Mouse (Mus musculus): Measurements from ENCODE around the gene Agpat1. TPM values are rescaled to one million over a fixed set of nuclear protein-coding genes. Genes with fewer than 3 reads are reported as not detected.

Agpat1 gene
- polyA plus RNA-seq, 1 experiment from 2014 or later = 88.6 TPM

DNA sequence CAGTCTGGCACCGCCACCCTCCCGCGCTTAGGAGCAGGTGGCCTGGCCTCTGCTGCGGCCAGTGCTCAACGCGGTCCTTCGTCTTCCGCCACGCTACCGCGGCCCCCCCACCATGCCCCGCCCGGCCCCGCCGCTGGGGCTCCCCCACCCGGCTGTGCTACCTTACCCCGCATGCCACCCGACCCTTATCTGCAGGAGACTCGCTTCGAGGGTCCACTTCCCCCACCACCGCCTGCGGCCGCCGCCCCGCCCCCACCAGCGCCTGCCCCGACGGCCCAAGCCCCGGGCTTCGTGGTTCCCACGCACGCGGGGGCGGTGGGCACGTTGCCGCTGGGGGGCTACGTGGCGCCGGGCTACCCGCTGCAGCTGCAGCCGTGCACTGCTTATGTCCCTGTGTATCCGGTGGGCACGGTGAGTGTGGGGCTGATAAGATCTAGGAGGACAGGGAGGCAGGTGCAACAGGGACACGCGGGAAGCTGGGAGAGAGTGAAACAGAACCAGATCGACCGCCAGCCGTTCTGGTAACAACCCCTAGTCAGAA, 26.8 kb downstream of the Agpat1 start:
- no peak for DNase-seq (ENCODE audit: low spot score)
- 4% methylated on average over 45 of the region's 48 CpGs for WGBS
- H3K4me1 ChIP-seq (ENCODE audit: control insufficient read depth, insufficient read depth, low read length) = peaks cover 40% of the 10 kb centered on the region

DNA sequence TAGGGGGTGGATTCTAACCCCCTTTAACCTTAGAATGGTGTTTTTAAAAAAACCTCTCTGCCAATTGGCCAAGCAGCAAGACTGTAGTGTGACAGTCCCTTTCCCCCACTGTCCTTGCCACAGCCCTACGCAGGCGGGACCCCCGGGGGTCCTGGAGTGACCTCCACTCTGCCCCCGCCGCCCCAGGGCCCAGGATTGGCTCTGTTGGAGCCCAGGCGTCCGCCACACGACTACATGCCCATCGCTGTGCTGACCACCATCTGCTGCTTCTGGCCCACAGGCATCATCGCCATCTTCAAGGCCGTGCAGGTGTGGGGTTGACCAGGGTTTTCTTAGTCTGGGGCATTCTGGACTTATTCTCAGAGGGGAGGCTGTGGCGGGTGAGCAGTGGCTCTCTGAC, 27.6 kb downstream of the Agpat1 start:
- H3K4me3 ChIP-seq (ENCODE audit: low read depth, low read length) = peak overlapping the region; percentile 25
- peak overlapping the region; percentile 41 for H3K9ac ChIP-seq (ENCODE audit: low read length)
- H3K27me3 ChIP-seq (replicated peaks; ENCODE audit: control insufficient read depth, insufficient read depth, low read length) = peaks cover 20% of the 10 kb centered on the region
- DNase-seq (ENCODE audit: low spot score) = no peak
- no peak for ATAC-seq
- peaks cover 34% of the 10 kb centered on the region for H3K4me1 ChIP-seq (ENCODE audit: control insufficient read depth, insufficient read depth, low read length)
- H3K27ac ChIP-seq (ENCODE audit: low read depth, low read length) = no peak overlapping the region
- H3K36me3 ChIP-seq (ENCODE audit: control insufficient read depth, insufficient read depth, low read length) = no peaks in the 10 kb centered on the region
- H3K4me2 ChIP-seq (ENCODE audit: low read length) = peak overlapping the region; percentile 87
- H3K9me3 ChIP-seq (replicated peaks; ENCODE audit: control insufficient read depth, low read length) = no peaks in the 10 kb centered on the region
- 8% methylated on average over 12 of the region's 12 CpGs for WGBS

More for the DNA sequence above, 26.8 kb downstream of the Agpat1 start:
- Histone ChIP-seq H3K36me3 (ENCODE audit: control insufficient read depth, insufficient read depth, low read length) (no peaks in the 10 kb centered on the region), H3K27me3 (replicated peaks; ENCODE audit: control insufficient read depth, insufficient read depth, low read length) (peaks cover 20% of the 10 kb centered on the region), H3K9ac (ENCODE audit: low read length) (peak overlapping the region; percentile 52), H3K4me2 (ENCODE audit: low read length) (peak overlapping the region; percentile 87), H3K9me3 (replicated peaks; ENCODE audit: control insufficient read depth, low read length) (no peaks in the 10 kb centered on the region), H3K27ac (ENCODE audit: low read depth, low read length) (no peak overlapping the region), H3K4me3 (ENCODE audit: low read depth, low read length) (peak overlapping the region; percentile 71)
- no peak for ATAC-seq

DNA sequence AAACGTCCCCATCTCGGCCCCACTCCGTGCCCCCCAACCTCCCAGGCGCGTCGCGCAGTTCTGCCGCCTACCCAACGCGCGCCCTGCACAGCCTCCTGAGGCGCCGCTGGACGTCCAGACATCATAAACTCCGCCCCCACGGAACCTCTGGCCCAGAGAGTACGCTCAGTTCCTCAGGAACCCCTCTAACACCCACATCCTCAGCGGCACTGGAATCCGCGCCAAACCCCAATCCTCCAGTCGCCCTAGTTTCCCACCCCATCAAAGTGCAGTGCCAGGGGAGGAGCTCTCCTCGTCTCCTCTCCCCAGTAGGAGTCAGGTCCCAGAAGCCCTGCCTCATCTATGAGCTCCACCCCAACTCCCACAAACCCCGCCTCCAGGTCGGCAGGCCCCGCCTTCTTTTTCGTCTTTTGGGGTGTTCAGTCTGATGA, 28.2 kb downstream of the Agpat1 start:
- Histone ChIP-seq H3K4me2 (ENCODE audit: low read length) (peak overlapping the region; percentile 87), H3K9ac (ENCODE audit: low read length) (peak overlapping the region; percentile 41), H3K9me3 (replicated peaks; ENCODE audit: control insufficient read depth, low read length) (no peaks in the 10 kb centered on the region), H3K4me1 (ENCODE audit: control insufficient read depth, insufficient read depth, low read length) (peaks cover 34% of the 10 kb centered on the region), H3K27ac (ENCODE audit: low read depth, low read length) (no peak overlapping the region), H3K36me3 (ENCODE audit: control insufficient read depth, insufficient read depth, low read length) (no peaks in the 10 kb centered on the region), H3K27me3 (replicated peaks; ENCODE audit: control insufficient read depth, insufficient read depth, low read length) (peaks cover 20% of the 10 kb centered on the region), H3K4me3 (ENCODE audit: low read depth, low read length) (peak overlapping the region; percentile 25)
- peak; percentile 18; the same call in 1 of the 2 replicates for ATAC-seq
- DNase-seq (ENCODE audit: low spot score) = peak; percentile 60
- under 1% methylated on average over 26 of the region's 26 CpGs for WGBS

DNA sequence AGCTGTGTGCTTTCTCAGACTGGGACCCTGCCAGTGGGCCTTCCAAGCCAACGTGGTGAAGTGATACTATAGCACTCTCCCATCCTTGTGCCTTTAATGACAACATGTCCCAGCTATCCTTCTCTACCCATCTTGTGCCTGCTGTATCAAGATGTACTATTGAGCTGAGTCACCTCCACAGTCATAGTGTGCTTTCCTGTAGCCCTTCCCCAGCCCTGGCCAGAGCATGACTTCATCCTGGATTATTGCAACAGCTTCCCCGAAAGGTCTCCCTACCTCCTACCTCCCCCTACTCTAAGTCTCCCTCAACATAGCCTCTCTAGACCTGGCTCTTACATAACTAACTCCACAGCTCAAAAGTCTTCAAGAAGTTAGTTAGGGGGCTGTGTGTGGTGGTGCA, 31.6 kb downstream of the Agpat1 start:
- ATAC-seq = no peak
- Histone ChIP-seq H3K4me2 (ENCODE audit: low read length) (no peak overlapping the region), H3K27me3 (replicated peaks; ENCODE audit: control insufficient read depth, insufficient read depth, low read length) (peaks cover 15% of the 10 kb centered on the region), H3K4me3 (ENCODE audit: low read depth, low read length) (no peak overlapping the region), H3K36me3 (ENCODE audit: control insufficient read depth, insufficient read depth, low read length) (no peaks in the 10 kb centered on the region), H3K9ac (ENCODE audit: low read length) (no peak overlapping the region), H3K27ac (ENCODE audit: low read depth, low read length) (no peak overlapping the region), H3K9me3 (replicated peaks; ENCODE audit: control insufficient read depth, low read length) (no peaks in the 10 kb centered on the region), H3K4me1 (ENCODE audit: control insufficient read depth, insufficient read depth, low read length) (peaks cover 13% of the 10 kb centered on the region)
- no peak for DNase-seq (ENCODE audit: low spot score)
- WGBS = 82% methylated on average over 2 of the region's 2 CpGs

DNA sequence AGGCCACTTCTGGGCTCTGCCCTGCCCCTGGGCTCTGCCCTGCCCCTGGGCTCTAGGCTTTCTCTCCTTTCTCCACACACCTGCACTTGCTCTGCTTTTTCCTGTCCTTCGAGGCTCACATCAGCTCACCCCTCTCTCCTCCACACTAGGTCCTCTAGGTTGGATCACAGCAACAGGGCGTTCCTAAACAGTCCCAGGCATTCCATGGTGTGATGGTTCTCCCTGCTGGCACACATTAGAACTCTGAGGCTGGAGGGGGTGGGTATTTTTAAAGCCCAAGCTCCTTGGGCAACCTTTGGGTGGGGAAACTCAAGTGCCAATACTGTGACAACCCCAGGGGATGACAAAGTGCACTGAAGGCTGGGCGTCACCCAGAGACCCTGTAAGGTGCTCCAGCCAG, 33.4 kb downstream of the Agpat1 start:
- H3K4me1 ChIP-seq (ENCODE audit: control insufficient read depth, insufficient read depth, low read length) = peaks cover 6% of the 10 kb centered on the region
- H3K27ac ChIP-seq (ENCODE audit: low read depth, low read length) = no peak overlapping the region
- 65% methylated on average over 3 of the region's 3 CpGs for WGBS
- ATAC-seq (no peak), DNase-seq (ENCODE audit: low spot score) (no peak)
- 0 out of 2 replicates have a peak, but pooled peaks cover 2% of the 10 kb centered on the region for H3K27me3 ChIP-seq (replicated peaks; ENCODE audit: control insufficient read depth, insufficient read depth, low read length)
- H3K36me3 ChIP-seq (ENCODE audit: control insufficient read depth, insufficient read depth, low read length) = no peaks in the 10 kb centered on the region
- H3K9ac ChIP-seq (ENCODE audit: low read length) = no peak overlapping the region; the same call in 1 of the 2 replicates
- H3K9me3 ChIP-seq (replicated peaks; ENCODE audit: control insufficient read depth, low read length) = no peaks in the 10 kb centered on the region
- H3K4me3 ChIP-seq (ENCODE audit: low read depth, low read length) = no peak overlapping the region
- H3K4me2 ChIP-seq (ENCODE audit: low read length) = no peak overlapping the region

DNA sequence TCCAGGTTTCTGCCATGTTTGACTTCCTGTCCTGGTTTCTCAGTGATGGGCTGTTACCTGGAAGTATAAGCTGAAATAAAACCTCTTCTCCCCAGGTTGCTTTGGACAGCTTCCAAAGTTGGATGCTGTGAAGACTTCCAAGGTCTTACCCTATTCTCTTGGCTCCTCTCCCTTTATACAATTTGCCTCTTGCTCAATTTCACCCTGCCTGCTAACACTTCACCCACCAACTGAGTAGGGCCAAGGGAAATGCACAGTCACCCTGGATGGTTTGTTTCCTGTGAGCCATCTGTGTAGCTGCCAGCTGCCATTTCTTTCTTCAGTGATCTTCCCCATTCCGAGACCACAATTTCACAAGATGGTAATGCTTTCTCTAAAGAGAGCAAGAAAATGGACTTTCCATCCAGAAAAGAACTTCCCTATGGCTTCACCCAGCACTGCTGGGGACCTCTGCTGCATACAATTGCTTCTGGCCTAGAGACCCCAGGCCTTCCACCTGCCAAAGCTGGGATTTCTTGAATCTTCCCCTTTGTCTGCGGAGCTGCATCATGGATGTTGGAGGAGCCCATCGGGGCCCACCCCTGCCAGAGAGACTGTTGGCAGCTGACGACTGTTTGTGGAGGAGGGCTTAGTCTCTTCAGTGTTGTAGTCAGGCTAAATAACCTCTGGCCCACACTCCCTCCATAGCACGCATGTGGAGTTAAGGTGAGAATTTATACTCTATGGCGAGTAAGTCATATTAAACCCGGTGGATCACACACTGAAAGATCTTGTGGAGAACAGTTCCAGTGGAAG, 35.6 kb downstream of the Agpat1 start:
- H3K27me3 ChIP-seq (replicated peaks; ENCODE audit: control insufficient read depth, insufficient read depth, low read length) = no peaks in the 10 kb centered on the region
- H3K4me2 ChIP-seq (ENCODE audit: low read length) = no peak overlapping the region
- peaks cover 6% of the 10 kb centered on the region for H3K4me1 ChIP-seq (ENCODE audit: control insufficient read depth, insufficient read depth, low read length)
- no peak overlapping the region for H3K4me3 ChIP-seq (ENCODE audit: low read depth, low read length)
- H3K27ac ChIP-seq (ENCODE audit: low read depth, low read length) = peak overlapping the region; percentile 21; the same call in 1 of the 2 replicates
- H3K9me3 ChIP-seq (replicated peaks; ENCODE audit: control insufficient read depth, low read length) = no peaks in the 10 kb centered on the region
- 81% methylated on average over 7 of the region's 7 CpGs for WGBS
- no peak for DNase-seq (ENCODE audit: low spot score)
- H3K9ac ChIP-seq (ENCODE audit: low read length) = no peak overlapping the region
- no peak for ATAC-seq
- no peaks in the 10 kb centered on the region for H3K36me3 ChIP-seq (ENCODE audit: control insufficient read depth, insufficient read depth, low read length)

DNA sequence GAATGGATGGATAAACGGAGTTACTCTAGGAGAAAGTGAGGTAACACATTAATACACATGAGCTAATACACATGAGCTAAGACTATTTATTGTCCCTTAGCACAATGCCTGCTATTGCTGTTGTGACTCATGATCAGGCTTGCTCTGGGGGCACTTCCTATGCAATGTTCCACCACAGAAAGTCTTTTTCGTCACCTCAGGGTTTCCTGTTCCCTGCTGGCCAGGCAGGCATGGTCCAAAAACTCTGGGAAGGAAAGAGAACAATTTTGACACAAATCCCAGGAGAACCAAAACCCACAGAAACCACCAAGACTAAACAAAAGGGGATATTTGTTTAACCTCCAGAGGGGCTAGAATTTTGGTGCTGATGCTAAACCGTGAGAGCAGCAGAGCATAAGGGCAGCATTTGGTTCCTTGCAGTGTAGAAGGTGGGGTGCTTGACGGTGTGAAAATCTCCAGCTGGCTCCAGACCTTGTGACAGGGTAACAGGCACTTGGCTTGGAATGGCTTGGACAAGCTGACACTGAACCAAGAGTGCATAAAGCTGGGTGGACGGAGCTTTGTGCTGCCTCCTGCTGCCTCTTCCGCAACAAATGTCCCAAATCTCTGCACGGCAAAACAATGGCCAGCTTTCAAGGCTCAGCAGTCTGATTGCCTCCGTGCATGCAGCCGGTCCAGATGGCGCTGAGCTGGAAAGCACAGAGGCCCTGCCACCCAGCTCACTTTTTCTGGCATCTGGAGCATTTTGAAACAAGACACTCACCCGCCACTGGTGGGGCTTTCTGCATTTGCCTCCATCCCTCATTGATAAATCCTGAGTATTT, 36.9 kb downstream of the Agpat1 start:
- peak; percentile 74 for DNase-seq (ENCODE audit: low spot score)

DNA sequence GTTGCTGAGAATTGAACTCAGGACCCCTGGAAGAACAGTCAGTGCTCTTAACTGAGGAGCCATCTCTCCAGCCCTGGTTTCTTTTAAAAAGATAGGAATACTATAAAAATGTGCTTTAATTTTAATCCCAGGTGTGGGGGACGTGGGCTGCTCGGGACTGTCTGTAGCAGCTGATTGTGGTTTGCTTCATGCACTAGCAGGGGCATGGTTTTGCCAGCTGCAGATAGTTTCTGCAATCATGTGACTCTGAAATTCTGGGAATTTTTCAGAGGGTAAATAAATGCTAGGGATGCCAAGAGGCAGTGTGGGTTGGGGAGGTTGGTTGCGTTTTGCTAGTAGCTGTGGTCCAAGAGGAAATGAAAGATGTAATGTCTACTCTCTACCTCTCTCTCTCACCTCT, 37.9 kb downstream of the Agpat1 start:
- Histone ChIP-seq H3K36me3 (ENCODE audit: control insufficient read depth, insufficient read depth, low read length) (no peaks in the 10 kb centered on the region), H3K9me3 (replicated peaks; ENCODE audit: control insufficient read depth, low read length) (no peaks in the 10 kb centered on the region), H3K9ac (ENCODE audit: low read length) (no peak overlapping the region), H3K4me3 (ENCODE audit: low read depth, low read length) (no peak overlapping the region), H3K27me3 (replicated peaks; ENCODE audit: control insufficient read depth, insufficient read depth, low read length) (no peaks in the 10 kb centered on the region), H3K27ac (ENCODE audit: low read depth, low read length) (no peak overlapping the region; the same call in 1 of the 2 replicates), H3K4me1 (ENCODE audit: control insufficient read depth, insufficient read depth, low read length) (peaks cover 14% of the 10 kb centered on the region), H3K4me2 (ENCODE audit: low read length) (no peak overlapping the region)
- DNase-seq (ENCODE audit: low spot score) = no peak
- ATAC-seq = no peak
- 84% methylated on average over 3 of the region's 3 CpGs for WGBS

More for the DNA sequence above, 36.9 kb downstream of the Agpat1 start:
- Histone ChIP-seq H3K9ac (ENCODE audit: low read length) (peak overlapping the region; percentile 45; the same call in 1 of the 2 replicates), H3K9me3 (replicated peaks; ENCODE audit: control insufficient read depth, low read length) (no peaks in the 10 kb centered on the region), H3K4me1 (ENCODE audit: control insufficient read depth, insufficient read depth, low read length) (peaks cover 14% of the 10 kb centered on the region), H3K27me3 (replicated peaks; ENCODE audit: control insufficient read depth, insufficient read depth, low read length) (no peaks in the 10 kb centered on the region), H3K27ac (ENCODE audit: low read depth, low read length) (peak overlapping the region; percentile 86), H3K4me2 (ENCODE audit: low read length) (peak overlapping the region; percentile 5; the same call in 1 of the 2 replicates), H3K36me3 (ENCODE audit: control insufficient read depth, insufficient read depth, low read length) (no peaks in the 10 kb centered on the region), H3K4me3 (ENCODE audit: low read depth, low read length) (no peak overlapping the region)
- WGBS = 10% methylated on average over 11 of the region's 11 CpGs
- ATAC-seq = peak; percentile 51
